Mouse (Mus musculus): ENCODE measurements around the gene 6030408B16Rik.

The 6030408B16Rik gene

DNA sequence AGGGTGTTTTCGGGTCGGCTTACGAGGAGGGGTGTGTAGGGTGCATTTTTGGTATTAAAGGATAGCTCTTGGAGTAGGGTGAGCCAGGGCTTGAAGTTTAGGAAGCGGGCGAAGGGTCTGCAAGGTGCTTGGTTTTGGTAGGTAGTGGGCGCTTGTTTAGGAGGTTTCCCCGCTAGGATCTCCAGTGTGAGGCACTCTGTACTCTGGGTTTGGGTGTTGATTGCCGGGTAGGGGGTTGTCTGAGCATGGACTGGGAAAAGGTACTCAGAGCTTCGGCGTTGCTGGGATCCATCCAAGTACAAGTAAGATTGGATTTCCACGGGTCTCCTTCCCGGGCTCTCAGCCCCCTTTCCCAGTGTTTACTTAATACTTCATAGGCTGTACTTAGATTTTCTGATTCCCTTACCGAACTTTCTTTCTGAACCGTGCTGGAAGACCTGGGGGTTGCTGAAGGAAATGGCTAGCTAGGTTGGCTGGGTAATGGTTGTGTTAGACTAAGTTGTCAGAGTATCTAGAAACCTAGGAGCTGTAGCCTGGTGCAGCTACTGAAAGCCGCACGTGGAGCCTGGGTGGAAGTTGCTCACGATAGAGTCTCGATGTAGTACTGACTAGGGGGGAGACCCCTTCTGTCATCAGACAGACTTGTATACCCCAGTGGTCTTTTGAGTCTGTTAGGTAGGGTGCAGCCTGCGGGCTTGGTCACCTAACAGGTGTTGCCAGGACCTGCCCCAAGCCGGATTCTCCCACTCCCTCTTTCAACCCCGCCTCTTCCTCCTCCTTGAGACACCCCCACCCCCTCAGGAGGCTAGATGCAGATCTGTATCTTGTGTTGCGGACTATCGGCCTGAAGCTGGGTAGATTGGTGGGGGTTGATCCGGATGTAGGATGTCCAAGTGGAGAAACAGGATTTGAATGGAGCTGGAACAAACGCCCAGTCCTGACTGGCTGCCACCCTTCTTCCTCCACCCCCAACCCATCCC, 25.7 kb upstream of the 6030408B16Rik start:
- DNase-seq: peak; percentile 34 to 75

DNA sequence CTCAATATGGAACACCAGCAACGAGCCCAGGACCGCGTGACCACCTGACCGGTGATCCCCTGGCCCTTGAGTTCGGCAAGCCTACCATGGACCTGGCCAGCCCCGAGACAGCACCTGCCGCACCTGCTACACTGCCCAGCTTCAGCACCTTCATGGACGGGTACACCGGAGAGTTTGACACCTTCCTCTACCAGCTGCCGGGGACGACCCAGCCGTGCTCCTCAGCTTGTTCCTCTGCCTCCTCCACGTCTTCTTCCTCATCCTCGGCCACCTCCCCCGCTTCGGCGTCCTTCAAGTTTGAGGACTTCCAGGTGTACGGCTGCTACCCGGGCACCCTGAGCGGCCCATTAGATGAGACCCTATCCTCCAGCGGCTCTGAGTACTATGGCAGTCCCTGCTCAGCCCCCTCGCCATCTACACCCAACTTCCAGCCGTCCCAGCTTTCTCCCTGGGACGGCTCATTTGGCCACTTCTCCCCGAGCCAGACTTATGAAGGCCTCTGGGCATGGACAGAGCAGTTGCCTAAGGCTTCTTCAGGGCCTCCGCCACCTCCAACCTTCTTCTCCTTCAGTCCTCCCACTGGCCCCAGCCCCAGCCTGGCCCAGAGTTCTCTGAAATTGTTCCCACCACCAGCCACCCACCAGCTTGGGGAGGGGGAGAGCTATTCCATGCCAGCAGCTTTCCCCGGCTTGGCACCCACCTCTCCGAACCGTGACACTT, 22.8 kb upstream of the 6030408B16Rik start:
- no peak for DNase-seq

DNA sequence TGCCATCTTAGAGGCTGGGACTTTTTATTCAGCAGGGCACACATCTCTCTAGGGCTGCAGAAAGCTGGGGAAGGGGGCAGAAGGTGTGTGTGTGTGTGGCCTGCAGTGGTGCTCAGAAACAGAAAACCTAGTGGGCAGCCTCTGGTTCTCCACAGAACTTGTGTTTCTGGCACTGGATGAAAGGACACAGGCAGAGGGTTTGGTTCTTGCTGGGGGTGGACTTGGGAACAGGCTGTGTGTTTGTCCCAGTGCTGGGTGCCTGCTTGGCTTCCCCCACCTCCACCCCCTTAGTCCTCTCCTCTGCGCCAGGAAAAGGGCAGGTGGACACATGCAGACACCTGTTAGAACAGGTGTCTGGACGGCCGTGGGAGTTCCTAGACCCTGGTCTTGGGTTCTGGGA, 21.9 kb upstream of the 6030408B16Rik start:
- no peak for DNase-seq

DNA sequence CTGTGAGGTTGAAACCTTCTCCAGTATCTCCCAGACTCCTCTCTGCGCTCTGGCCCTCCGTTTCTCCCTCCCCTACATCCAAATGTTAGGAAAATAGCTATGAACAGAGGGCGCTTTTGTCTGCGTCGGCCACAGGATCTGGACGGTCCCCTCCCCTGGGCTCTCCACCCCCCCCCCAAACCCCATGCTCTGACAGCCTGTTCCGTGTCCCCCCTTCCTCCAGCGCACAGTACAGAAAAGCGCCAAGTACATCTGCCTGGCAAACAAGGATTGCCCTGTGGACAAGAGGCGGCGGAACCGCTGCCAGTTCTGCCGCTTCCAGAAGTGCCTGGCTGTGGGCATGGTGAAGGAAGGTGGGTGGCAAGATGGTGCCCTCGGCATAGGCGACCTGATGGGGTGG, 21.5 kb upstream of the 6030408B16Rik start:
- no peak for DNase-seq

DNA sequence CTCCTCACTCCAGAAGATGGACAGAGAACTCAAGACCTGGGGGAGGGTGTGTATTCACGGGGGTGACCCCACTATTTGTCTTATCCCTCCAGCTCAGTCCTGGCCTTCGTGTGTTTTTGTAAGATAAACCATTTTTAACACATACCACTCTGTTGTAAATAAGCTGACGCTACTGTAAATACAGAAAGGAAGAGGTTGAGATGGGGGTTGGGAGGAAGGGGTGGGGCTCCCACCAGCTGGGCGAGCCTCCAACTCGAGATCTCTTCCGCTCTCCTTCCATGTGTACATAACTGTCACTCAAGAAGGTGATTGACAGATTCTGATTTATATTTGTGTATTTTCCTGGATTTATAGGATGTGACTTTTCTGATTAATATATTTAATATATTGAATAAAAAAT, 18.6 kb upstream of the 6030408B16Rik start:
- no peak for DNase-seq

DNA sequence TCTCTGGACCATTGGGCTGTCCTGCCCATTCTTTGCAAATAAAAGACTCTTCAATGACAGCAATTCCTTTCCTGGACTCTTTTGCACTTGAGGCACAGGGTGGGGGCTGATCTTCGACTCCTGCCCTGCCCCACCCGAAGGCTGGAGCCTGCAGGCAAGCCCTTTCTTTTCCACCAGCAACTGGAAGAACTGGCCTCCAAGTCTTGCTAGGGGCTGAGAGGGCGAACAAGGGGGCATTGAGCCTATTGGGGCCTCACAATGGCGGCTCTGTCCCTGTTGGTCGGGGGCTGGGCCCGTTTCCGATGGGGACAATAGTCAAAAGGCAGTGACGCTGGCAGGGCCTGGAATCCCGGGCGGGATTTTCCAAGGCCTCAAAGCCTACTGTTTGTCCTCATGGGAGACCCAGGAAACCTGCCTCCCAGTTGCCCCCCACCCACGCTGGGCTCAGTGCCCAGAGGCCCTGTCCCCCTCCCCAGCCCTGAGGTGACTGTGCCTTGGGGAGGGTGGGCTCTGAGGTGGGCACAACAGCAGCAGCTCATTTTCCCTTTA, 15.6 kb upstream of the 6030408B16Rik start:
- no peak for DNase-seq

DNA sequence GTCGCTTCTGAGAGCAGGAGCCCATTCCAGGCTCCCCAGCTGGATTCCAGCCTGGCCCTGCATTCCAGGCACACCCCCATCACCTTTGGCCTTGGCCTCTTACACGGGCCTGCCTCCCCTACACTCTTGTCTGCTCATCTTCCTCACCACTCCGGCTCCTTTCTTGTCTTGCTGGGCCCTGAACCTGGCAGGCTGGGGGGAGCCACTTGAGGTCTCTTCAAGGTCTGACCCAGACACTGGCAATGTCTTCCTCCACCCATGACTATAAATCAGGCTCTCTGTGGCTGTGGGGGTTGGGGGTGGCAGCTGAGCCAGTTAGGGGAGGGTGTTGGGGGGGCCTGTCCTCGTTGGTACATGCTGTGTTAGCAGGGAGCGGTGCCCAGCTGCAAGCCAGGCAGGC, 14.4 kb upstream of the 6030408B16Rik start:
- no peak for DNase-seq

DNA sequence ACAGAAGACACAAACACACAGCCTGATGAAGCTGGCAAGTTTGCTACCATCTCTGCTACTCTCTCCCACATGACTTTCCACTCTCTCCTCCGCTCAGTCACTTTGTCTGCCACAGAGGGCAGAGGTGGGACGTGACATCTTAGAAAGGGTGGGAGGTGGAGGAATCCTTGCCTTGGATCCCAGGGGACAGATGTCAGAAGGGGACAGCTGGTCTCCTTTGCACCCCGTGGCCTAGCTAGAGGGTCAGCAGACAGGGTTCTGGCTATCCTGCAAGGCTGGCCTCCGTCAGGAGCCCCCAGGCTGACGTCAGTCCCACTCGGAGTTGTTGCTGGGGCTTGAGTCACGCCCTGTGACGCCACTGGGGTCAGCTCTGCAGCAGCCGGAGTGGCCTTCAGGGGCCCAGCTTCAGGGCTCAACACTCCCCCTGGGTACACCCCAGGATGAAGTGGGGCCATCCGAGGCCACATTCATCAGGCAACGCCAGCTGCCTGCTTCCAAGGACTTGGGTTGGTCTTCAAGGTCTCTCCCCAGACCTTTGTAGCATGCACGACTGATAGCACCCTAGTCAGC, 13.5 kb upstream of the 6030408B16Rik start:
- DNase-seq: peak in 1 of 2 experiments; percentile 75

DNA sequence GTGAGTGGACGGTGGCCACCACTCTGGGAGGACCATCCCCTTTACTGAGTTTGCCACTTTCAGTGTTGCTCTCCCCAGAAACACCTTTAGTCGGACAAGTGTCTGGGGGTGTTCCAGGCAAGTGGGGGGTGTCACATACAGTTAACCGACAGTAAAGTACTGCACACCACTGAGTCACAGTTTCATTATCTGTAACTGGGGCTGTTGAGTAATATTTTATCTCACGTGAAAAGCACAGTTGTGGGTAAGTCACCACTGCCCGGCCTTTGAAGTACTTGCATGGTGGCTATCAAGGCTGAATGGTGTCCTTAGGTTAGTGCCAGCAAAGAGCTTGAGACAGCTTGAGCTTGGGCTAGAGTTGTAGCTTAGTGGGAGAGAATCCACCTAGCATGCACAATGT, 10.5 kb upstream of the 6030408B16Rik start:
- DNase-seq: no peak

DNA sequence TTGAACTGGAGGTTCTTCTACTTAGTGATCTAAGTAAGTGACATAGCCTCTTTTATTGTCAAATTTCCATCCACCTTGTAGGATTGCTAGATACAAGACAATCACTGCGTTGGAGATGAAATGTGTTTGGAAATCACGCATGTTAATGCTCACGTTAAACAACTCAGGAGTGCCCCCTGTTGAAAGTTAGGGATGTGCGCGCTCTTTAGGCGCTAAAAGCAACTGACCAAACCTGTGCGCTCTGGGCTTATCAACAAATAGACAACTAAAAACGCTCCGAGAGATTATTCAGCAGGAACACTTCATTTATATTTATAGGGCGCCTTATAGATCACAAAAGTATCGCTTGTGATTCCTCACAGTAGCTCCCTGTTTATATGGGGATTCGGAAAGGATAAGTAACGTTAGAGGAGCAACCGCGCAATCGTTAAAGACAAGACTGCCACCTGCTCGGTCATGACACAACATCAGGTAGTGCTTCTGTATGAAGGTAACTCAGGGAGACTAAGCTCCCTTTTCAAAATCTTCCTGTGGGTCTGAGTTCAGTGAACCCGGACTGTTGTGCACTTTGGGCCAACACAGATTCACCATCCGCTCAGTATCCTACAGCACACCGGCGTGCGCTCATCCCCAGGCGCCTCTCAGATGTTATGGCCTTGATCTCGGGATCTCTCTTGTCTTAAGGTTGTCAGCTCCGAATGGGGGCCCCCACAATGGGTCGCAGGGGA, 9.7 kb upstream of the 6030408B16Rik start:
- peak; percentile 69 to 70 for DNase-seq

DNA sequence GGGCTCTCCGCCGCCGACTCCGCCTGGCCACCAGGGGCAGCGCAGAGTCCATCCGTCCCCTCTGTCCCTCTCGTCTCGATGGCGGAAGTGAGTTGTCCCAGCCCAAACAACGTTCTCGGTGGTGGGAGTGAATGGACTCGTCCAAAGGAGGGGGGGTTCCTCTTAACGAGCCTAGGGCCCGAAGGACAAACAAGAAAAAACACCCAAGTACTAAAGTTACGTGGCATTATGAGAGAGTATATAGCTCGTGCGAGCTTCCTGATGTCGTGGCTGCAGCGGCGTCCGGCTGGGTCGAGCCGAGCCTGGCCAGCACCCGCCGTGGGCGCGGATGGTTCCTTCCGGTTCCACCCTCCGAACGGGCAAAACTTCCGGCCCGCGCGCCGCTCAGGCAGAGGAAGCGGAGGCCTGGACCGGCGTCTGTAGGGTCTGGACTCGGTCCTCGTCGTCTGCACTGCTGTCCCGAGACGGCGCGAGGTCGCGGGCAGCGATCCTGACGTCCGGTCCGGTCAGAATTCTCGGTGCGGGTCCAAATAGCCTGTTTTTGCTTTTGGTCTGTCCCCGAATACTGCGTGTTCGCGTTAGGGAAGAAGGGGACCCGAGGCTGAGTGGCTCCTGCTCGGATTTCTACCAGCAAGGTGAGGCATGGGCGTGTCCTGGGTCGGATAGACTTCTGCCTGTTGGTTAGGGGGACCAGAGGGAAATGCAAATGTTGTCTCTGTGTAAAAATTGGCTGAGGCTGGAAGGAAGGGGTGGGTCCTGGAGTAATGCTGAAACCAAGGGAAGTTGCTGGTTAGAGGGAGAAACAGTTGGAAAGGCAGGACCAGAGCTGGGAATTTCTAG, 8.9 kb upstream of the 6030408B16Rik start, which contains the start of gene Atg101:
Gene Atg101, plus strand, starts transcription at position 362 of the 840 bp plus-strand sequence.
- DNase-seq: peak; percentile 91 to 94

DNA sequence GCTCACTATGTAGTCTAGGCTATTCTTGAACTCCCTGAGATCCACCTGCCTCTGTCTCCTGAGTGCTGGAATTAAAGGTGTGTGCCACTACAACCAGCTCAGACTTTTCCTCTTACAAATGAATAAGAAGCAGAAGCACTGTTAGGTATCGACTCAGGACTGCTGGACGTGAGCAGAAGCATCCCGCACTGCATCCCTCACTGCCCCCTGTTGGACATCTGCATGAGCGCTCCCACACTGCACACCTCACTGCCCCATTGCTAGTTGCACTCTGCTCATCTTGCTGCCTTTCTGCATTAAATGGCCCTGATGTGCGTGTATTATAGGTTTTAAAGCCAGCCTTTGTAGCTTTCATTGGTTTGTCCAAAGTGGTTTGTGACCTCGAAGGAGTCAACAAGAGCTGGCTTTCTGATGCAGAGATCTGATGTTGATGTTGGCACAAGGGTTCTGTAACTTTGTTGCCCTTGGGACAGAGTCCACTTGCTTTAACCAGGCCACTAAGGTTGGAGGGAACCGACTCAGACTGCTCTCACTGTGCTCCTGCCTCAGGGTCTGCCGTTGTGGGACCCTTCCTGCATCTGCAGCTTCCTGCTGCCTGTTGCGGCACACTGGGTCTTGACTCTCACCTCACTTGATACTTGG, 6.8 kb upstream of the 6030408B16Rik start:
- DNase-seq: peak in 1 of 2 experiments; percentile 51

DNA sequence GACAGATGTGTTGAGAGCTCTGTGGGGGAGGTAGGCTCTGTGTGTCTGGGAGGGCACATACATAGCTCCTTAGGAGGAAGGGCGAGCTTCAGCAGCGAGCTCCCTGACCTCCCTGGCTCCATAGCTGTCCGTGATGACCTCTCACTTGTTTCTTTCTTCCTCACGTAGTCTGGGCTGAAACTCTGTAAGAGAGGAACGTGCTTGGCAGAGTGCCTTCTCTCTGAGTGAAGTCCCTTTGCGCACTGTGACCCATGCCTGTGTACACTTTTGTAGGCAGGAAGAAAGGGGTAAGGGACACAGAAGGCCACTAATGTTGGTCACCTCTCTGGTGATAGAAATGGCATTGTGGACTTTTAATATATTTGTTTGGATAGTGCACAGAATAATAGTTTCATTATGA, 5.7 kb upstream of the 6030408B16Rik start:
- DNase-seq: peak in 1 of 2 experiments; percentile 35

DNA sequence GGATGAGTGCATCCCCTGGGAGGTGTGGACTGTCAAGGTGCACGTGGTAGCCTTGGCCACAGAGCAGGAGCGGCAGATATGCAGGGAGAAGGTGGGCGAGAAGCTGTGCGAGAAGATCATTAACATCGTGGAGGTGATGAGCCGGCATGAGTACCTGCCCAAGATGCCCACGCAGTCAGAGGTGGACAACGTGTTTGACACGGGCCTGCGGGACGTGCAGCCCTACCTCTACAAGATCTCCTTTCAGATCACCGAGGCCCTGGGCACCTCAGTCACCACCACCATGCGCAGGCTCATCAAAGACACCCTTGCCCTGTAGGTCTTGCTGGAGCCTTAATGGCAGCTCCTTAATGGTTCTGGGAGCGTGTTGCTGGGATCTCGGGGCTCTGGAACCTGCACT, 2.7 kb upstream of the 6030408B16Rik start:
- DNase-seq: no peak

DNA sequence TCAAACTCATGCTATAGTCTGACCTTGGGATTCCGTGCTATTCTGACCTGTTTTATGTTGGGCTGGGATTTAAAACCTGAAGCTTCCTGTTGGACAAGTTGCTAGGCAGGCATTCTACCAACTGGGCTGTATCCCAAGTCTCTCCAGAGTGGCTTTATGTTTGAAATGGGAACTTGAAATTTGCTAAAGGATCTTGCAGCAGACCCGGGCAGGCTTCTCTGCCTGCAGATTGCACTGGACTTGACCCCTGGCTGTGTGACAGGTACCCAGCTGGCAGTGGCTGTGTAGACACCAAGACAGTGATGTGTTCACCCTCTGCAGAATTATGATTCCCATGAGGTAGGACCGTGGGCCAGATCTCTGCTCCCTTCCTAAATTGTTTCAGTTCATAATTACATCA, 1.0 kb upstream of the 6030408B16Rik start:
- DNase-seq: no peak

DNA sequence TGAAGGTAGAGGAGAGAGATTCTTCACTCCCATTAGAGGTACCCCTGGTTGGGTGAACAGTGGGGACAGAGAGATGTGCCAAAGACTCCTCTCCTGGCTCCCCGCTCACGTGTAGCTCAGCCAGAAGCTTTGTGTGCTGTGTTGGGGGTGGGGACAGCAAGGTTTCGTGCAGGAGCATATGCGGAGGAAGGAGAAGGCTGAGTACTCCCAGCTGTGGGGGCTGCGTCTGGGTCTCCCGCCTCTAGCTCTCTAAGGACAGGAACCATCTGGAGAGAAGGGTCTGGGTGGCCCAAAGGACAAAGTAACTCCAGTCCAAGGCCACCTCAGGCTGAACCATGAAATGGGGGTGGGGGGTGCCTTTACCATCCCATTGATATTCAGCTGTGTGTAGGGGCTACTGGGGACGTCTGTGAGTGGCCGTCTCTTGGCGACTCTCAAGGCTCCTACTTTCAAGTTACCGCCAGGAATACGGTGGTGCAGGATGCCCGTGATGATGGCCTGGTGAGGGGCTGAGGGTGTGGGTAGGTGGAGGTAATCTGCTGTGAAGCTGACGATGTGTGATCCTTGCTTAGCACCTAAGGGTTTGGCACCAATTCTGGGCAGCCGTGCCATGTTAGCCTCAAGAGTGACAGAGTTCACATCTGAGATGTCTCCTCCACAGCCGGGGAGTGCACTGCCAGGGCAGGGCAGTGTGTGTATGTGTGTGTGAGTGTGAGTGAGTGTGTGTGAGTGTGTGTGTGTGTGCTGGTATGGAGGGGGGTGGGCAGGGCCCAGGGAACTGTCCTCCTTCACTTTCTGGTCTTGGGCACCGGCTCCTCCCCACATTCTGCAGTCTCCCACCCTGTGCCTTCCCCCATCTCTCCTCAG, 1.2 kb downstream of the 6030408B16Rik start:
- no peak for DNase-seq

DNA sequence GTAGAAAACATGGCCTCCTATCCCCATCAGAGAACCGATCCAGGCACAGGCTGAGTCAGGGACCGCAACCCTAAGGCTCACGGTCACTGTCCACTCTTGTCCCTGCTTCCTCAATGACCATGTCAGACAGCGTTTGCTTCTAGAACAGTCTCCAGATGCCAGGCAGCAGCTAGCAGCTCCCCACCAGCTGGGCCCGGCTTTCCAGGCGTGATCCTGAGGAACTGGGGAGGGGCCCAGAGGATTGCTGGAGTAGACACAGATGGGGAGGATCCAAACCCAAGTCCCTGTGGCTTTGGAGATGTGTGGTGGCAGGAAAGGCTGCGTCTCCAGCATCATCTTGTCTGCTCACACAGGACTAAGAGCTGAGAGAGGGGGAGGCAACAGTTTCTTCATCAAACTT, 2.1 kb downstream of the 6030408B16Rik start:
- no peak for DNase-seq

DNA sequence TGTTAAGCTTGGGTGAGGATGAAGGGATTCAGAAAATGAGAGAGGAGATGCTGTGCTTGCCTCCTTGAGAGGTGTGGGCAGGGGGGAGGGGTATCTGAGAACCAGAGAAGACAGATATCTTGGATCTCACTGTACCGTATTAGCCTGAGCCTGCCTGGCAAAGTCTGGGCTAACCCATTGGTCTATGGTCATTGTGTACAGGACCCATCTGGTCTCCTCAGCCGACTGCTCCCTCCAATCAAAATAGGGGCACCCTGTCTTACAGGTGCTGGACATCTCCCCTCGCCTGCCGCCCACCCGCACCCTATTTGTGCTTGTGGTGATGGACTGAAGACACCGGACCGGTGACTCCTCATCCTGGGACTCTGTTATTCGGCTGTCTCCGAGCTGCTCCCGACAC, 2.6 kb downstream of the 6030408B16Rik start:
- no peak for DNase-seq

DNA sequence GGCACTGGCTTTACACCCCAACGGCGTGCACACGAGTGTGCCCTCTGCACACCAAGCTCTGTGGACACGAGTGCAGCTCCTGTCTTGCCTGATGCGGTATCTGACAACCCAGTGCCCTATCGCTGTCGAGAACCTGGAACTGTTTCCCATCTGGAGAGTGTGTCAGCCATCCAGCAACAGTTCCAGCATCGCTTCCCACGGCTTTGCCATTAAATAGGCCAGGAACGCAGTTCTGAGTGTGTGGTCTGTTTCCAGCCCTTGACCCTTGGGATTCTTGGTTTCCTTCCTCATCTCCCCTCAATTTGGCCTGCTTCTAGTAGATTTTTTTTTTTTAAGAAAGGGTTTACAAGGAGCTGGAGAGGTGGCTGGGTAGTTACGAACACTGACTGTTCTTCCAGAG, 3.1 kb downstream of the 6030408B16Rik start:
- no peak for DNase-seq

DNA sequence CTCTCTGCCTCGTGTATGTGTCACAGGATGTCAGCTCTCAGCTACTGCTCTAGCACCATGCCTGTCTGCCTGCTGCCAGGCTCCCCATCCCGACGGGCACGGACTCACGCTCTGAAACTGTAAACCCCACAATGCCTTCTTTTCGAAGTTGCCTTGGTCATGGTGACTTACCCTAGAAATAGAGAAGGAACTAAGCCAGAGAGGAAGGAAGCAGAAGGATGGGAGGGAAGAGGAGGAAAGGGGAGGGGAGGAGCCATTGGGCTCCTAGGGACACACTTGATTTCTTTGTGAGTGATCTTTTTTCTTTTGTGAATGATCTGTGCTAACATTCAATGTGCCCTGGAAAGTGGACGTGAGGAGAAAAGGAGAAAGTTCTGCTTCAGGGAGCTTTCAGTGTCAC, 5.0 kb downstream of the 6030408B16Rik start:
- no peak for DNase-seq

Data from kidney, postnatal 25 days (tissue).